Comparison of ENCODE assay signal across 11 mouse cellular contexts in genomic region chr5:138863681-138864146, GRCm38 (mm10). TPM values are rescaled to one million over a fixed set of nuclear protein-coding genes. Genes with fewer than 3 reads are reported as not detected.
DNase-seq lines count a peak whose midpoint lies in the region; ATAC-seq and TF ChIP-seq lines count a peak whose summit lies in the region.
"Had no signal": no experiment of that assay in that cellular context is flagged by ENCODE, and none has a peak within 500 bp of the region (broad histone marks: within the 10 kb centered on the region; RNA-seq: fewer than 3 reads in every experiment).

No protein-coding gene starts in this region.

- no peak for ATAC-seq in forebrain, postnatal 0 days
- no peak for ATAC-seq in lung, embryonic 15.5 days (ENCODE audit: borderline replicate concordance, extremely low read depth, low FRiP score, low TSS enrichment)
- peak; percentile 60 for ATAC-seq in stomach, embryonic 14.5 days (ENCODE audit: insufficient number of reproducible peaks, insufficient read depth, low FRiP score, low read depth)
- ATAC-seq in CD4-positive, CD25-positive, alpha-beta regulatory T cell, adult 4 months = no peak

- H3K4me3 ChIP-seq in forebrain, embryonic 10.5 days = no peak overlapping the region
- H3K4me3 ChIP-seq in forebrain, postnatal 0 days (ENCODE audit: low read depth, low read length) = no peak overlapping the region
- no peak overlapping the region for H3K4me3 ChIP-seq in lung, embryonic 15.5 days
- H3K4me3 ChIP-seq in stomach, embryonic 14.5 days (ENCODE audit: low read depth, low read length) = no peak overlapping the region

- no peaks in the 10 kb centered on the region for H3K9me3 ChIP-seq in forebrain, embryonic 10.5 days
- H3K9me3 ChIP-seq in forebrain, postnatal 0 days (ENCODE audit: low read length) = no peaks in the 10 kb centered on the region
- no peaks in the 10 kb centered on the region for H3K9me3 ChIP-seq in lung, embryonic 15.5 days
- H3K9me3 ChIP-seq in stomach, embryonic 14.5 days (ENCODE audit: control insufficient read depth, low read depth, low read length) = no peaks in the 10 kb centered on the region

- no peaks in the 10 kb centered on the region for H3K27me3 ChIP-seq in forebrain, embryonic 10.5 days (ENCODE audit: poor library complexity, severe bottlenecking)
- H3K27me3 ChIP-seq in forebrain, postnatal 0 days (ENCODE audit: insufficient read depth, low read length) = no peaks in the 10 kb centered on the region
- H3K27me3 ChIP-seq in lung, embryonic 15.5 days = no peaks in the 10 kb centered on the region
- H3K27me3 ChIP-seq in stomach, embryonic 14.5 days (ENCODE audit: control insufficient read depth, insufficient read depth, low read length) = no peaks in the 10 kb centered on the region

- WGBS in forebrain, embryonic 10.5 days = 85% methylated on average over 7 of the region's 7 CpGs
- WGBS in forebrain, postnatal 0 days = 82% methylated on average over 7 of the region's 7 CpGs
- WGBS in lung, embryonic 15.5 days = 55% methylated on average over 7 of the region's 7 CpGs
- WGBS in stomach, embryonic 14.5 days = 75% methylated on average over 7 of the region's 7 CpGs

- no peak for TF ChIP-seq CTCF in forebrain, postnatal 0 days (IDR thresholded peaks at IDR 0.05; ENCODE audit: low read depth)

- H3K36me3 ChIP-seq in forebrain, embryonic 10.5 days (replicated peaks) = no peaks in the 10 kb centered on the region
- H3K36me3 ChIP-seq in forebrain, postnatal 0 days (ENCODE audit: insufficient read depth) = no peaks in the 10 kb centered on the region
- no peaks in the 10 kb centered on the region for H3K36me3 ChIP-seq in lung, embryonic 15.5 days
- no peaks in the 10 kb centered on the region for H3K36me3 ChIP-seq in stomach, embryonic 14.5 days (ENCODE audit: control insufficient read depth, insufficient read depth, low read length)

- H3K9ac ChIP-seq in forebrain, postnatal 0 days = no peak overlapping the region
- no peak overlapping the region for H3K9ac ChIP-seq in lung, embryonic 15.5 days
- no peak overlapping the region for H3K9ac ChIP-seq in stomach, embryonic 14.5 days (replicated peaks; ENCODE audit: low read depth, low read length)

- 0 out of 2 replicates have a peak overlapping the region, but pooled peaks have one; percentile 48 for H3K27ac ChIP-seq in forebrain, embryonic 10.5 days
- H3K27ac ChIP-seq in forebrain, postnatal 0 days (ENCODE audit: low read depth, low read length) = no peak overlapping the region
- peak overlapping the region; percentile 52 for H3K27ac ChIP-seq in lung, embryonic 15.5 days
- peak overlapping the region; percentile 73 for H3K27ac ChIP-seq in stomach, embryonic 14.5 days (ENCODE audit: low read length)

- no peak for DNase-seq in forebrain, embryonic 10.5 days (ENCODE audit: extremely low spot score, low spot score)
- no peak for DNase-seq in forebrain, postnatal 0 days
- no peak for DNase-seq in lung, postnatal 14 days
- peak; percentile 86 for DNase-seq in layer of hippocampus, adult 9-11 months
- DNase-seq in spleen, postnatal 36 days (ENCODE audit: low spot score in 2 of 2) = no peak

- H3K4me2 ChIP-seq in forebrain, postnatal 0 days (ENCODE audit: low read depth) = no peak overlapping the region
- H3K4me2 ChIP-seq in lung, embryonic 15.5 days = no peak overlapping the region
- no peak overlapping the region for H3K4me2 ChIP-seq in stomach, embryonic 14.5 days (replicated peaks; ENCODE audit: low read depth, low read length)

- H3K4me1 ChIP-seq in forebrain, embryonic 10.5 days = peaks cover 11% of the 10 kb centered on the region
- no peaks in the 10 kb centered on the region for H3K4me1 ChIP-seq in forebrain, postnatal 0 days (ENCODE audit: insufficient read depth)
- H3K4me1 ChIP-seq in lung, embryonic 15.5 days = peaks cover 15% of the 10 kb centered on the region
- H3K4me1 ChIP-seq in stomach, embryonic 14.5 days (ENCODE audit: control insufficient read depth, insufficient read depth, low read length) = peaks cover 11% of the 10 kb centered on the region; the same call in 1 of the 2 replicates

RNA-seq across cellular contexts. Expression of gene Gm5294, which starts 43.8 kb away (rescaled TPM):
- polyA plus RNA-seq in forebrain, embryonic 10.5 days (2016; fragmentation: Nextera tagmentation; extraction: Ambion mirVana) = not detected in 2 replicates
- total RNA-seq in forebrain, postnatal 0 days (2014; rRNA removed) = not detected in 2 replicates
- polyA plus RNA-seq in forebrain, postnatal 0 days (2015; fragmentation: Nextera tagmentation; extraction: Ambion mirVana) = 0.23 TPM in 1 of 2 replicates, not detected in the other
- polyA plus RNA-seq in lung, embryonic 15.5 days (2015; fragmentation: Nextera tagmentation; extraction: Ambion mirVana) = not detected in 2 replicates
- polyA plus RNA-seq in stomach, embryonic 14.5 days (2014; fragmentation: Nextera tagmentation; extraction: Ambion mirVana) = not detected in 2 replicates
- polyA plus RNA-seq in CD4-positive, CD25-positive, alpha-beta regulatory T cell, adult 4 months (2017; shearing (Covaris generic)) = not detected
- total RNA-seq: layer of hippocampus, postnatal 25 days had no signal
- polyA plus RNA-seq: hindbrain, embryonic 11.5 days; neural tube, embryonic 11.5 days had no signal
